Mouse (Mus musculus): Measurements from ENCODE around the gene Rab7b.

- TF ChIP-seq POLR2A (IDR thresholded peaks at IDR 0.05; ENCODE audit: low read depth, low read length), result no peak
- no peak for TF ChIP-seq CTCF (IDR thresholded peaks at IDR 0.05; ENCODE audit: extremely low read depth, insufficient read depth, insufficient read length, insufficient replicate concordance)
These were observed 26.2 kb downstream of the Rab7b start for GRCm38 (mm10) chr1:131714388-131715337.
